21 mouse cellular contexts compared by ENCODE assay signal in the genomic region with DNA sequence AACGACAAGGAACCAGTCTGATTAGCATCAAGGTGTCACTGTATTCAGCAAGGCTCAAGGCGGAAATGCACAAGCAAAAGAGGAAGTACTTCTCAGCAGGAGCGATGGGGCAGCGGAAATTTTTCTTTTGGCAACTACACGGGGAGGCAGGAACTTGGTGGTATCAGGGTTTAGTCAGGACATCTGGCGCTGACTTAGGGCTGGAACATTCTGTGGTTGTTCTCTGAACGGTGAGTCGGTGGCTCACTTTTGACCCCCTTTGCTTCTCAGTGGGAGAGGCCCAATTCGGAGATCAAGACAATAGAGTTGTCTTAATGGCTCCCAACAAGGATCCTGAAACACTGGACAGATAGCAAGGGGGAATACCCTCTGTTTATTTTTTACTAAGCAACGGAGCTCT.
"Had no signal": no experiment of that assay in that cellular context is flagged by ENCODE, and none has a peak within 500 bp of the region (broad histone marks: within the 10 kb centered on the region; RNA-seq: fewer than 3 reads in every experiment).

No protein-coding gene starts in this region.

- ATAC-seq: hindbrain, embryonic 16.5 days; hindbrain, postnatal 0 days; intestine, embryonic 15.5 days; intestine, embryonic 16.5 days; intestine, postnatal 0 days had no signal

- DNase-seq: heart, postnatal 10 days; heart, postnatal 14 days; heart, postnatal 36 days; heart, postnatal 4 days; kidney, adult 11 months; kidney, adult 18-20 months; kidney, adult 2 months; kidney, adult 8-10 months; kidney, adult 9 months; kidney, postnatal 10 days; kidney, postnatal 14 days; kidney, postnatal 25 days; kidney, postnatal 36 days; kidney, postnatal 4 days; layer of hippocampus, adult 9-11 months; layer of hippocampus, postnatal 36 days had no signal
